Mouse (Mus musculus): ENCODE data around the gene Rab2b. TPM values are rescaled to one million over a fixed set of nuclear protein-coding genes. Genes with fewer than 3 reads are reported as not detected.

Gene Rab2b
- polyA plus RNA-seq, 1 experiment from 2014 or later: 15.8 TPM

GRCm38 (mm10) chr14:52284191-52284590 is 4.8 kb upstream of the Rab2b start:
- Histone ChIP-seq H3K4me2 (ENCODE audit: low read depth, low read length) (no peak overlapping the region), H3K27ac (ENCODE audit: low read length) (no peak overlapping the region), H3K27me3 (ENCODE audit: control insufficient read depth, insufficient read depth, low read length) (no peaks in the 10 kb centered on the region), H3K4me3 (replicated peaks; ENCODE audit: low read length) (no peak overlapping the region), H3K4me1 (ENCODE audit: control insufficient read depth, insufficient read depth, low read length) (peaks cover 8% of the 10 kb centered on the region), H3K36me3 (ENCODE audit: control insufficient read depth, insufficient read depth, low read length) (peaks cover 10% of the 10 kb centered on the region; the same call in 1 of the 2 replicates), H3K9ac (ENCODE audit: low read length) (no peak overlapping the region), H3K9me3 (replicated peaks; ENCODE audit: control insufficient read depth, low read length) (no peaks in the 10 kb centered on the region)
- no peak for ATAC-seq (ENCODE audit: insufficient read depth, low FRiP score)
- 85% methylated on average over 3 of the region's 3 CpGs for WGBS

GRCm38 (mm10) chr14:52283629-52284028 is 4.3 kb upstream of the Rab2b start:
- no peaks in the 10 kb centered on the region for H3K27me3 ChIP-seq (ENCODE audit: control insufficient read depth, insufficient read depth, low read length)
- no peak for ATAC-seq (ENCODE audit: insufficient read depth, low FRiP score)
- peaks cover 9% of the 10 kb centered on the region; the same call in 1 of the 2 replicates for H3K36me3 ChIP-seq (ENCODE audit: control insufficient read depth, insufficient read depth, low read length)
- H3K4me2 ChIP-seq (ENCODE audit: low read depth, low read length): no peak overlapping the region
- H3K4me3 ChIP-seq (replicated peaks; ENCODE audit: low read length): no peak overlapping the region
- H3K4me1 ChIP-seq (ENCODE audit: control insufficient read depth, insufficient read depth, low read length): peaks cover 8% of the 10 kb centered on the region
- 97% methylated on average over 5 of the region's 5 CpGs for WGBS
- no peak overlapping the region for H3K27ac ChIP-seq (ENCODE audit: low read length)
- no peak overlapping the region for H3K9ac ChIP-seq (ENCODE audit: low read length)
- H3K9me3 ChIP-seq (replicated peaks; ENCODE audit: control insufficient read depth, low read length): no peaks in the 10 kb centered on the region

GRCm38 (mm10) chr14:52279747-52280120 is 389 bp upstream of the Rab2b start:
- Histone ChIP-seq H3K4me2 (ENCODE audit: low read depth, low read length) (peak overlapping the region; percentile 65), H3K27ac (ENCODE audit: low read length) (peak overlapping the region; percentile 82), H3K9ac (ENCODE audit: low read length) (peak overlapping the region; percentile 87), H3K9me3 (replicated peaks; ENCODE audit: control insufficient read depth, low read length) (no peaks in the 10 kb centered on the region), H3K4me1 (ENCODE audit: control insufficient read depth, insufficient read depth, low read length) (peaks cover 8% of the 10 kb centered on the region), H3K4me3 (replicated peaks; ENCODE audit: low read length) (peak overlapping the region; percentile 81), H3K36me3 (ENCODE audit: control insufficient read depth, insufficient read depth, low read length) (no peaks in the 10 kb centered on the region), H3K27me3 (ENCODE audit: control insufficient read depth, insufficient read depth, low read length) (no peaks in the 10 kb centered on the region)
- peak; percentile 6; the same call in 1 of the 2 replicates for ATAC-seq (ENCODE audit: insufficient read depth, low FRiP score)
- WGBS: under 1% methylated on average over 21 of the region's 21 CpGs

GRCm38 (mm10) chr14:52277210-52277609 is 2.1 kb downstream of the Rab2b start:
- no peak overlapping the region for H3K27ac ChIP-seq (ENCODE audit: low read length)
- peaks cover 8% of the 10 kb centered on the region for H3K4me1 ChIP-seq (ENCODE audit: control insufficient read depth, insufficient read depth, low read length)
- no peaks in the 10 kb centered on the region for H3K36me3 ChIP-seq (ENCODE audit: control insufficient read depth, insufficient read depth, low read length)
- H3K4me2 ChIP-seq (ENCODE audit: low read depth, low read length): no peak overlapping the region
- H3K4me3 ChIP-seq (replicated peaks; ENCODE audit: low read length): no peak overlapping the region
- 95% methylated on average over 4 of the region's 4 CpGs for WGBS
- H3K9me3 ChIP-seq (replicated peaks; ENCODE audit: control insufficient read depth, low read length): no peaks in the 10 kb centered on the region
- no peak overlapping the region for H3K9ac ChIP-seq (ENCODE audit: low read length)
- no peaks in the 10 kb centered on the region for H3K27me3 ChIP-seq (ENCODE audit: control insufficient read depth, insufficient read depth, low read length)
- no peak for ATAC-seq (ENCODE audit: insufficient read depth, low FRiP score)

- Histone ChIP-seq H3K36me3 (ENCODE audit: control insufficient read depth, insufficient read depth, low read length) (peaks cover 6% of the 10 kb centered on the region; the same call in 1 of the 2 replicates), H3K4me1 (ENCODE audit: control insufficient read depth, insufficient read depth, low read length) (no peaks in the 10 kb centered on the region), H3K4me3 (replicated peaks; ENCODE audit: low read length) (no peak overlapping the region), H3K27ac (ENCODE audit: low read length) (no peak overlapping the region), H3K27me3 (ENCODE audit: control insufficient read depth, insufficient read depth, low read length) (no peaks in the 10 kb centered on the region), H3K9me3 (replicated peaks; ENCODE audit: control insufficient read depth, low read length) (no peaks in the 10 kb centered on the region), H3K9ac (ENCODE audit: low read length) (no peak overlapping the region), H3K4me2 (ENCODE audit: low read depth, low read length) (no peak overlapping the region)
- WGBS: 68% methylated on average over 3 of the region's 3 CpGs
- no peak for ATAC-seq (ENCODE audit: insufficient read depth, low FRiP score)
Observed at GRCm38 (mm10) chr14:52272781-52273180, 6.6 kb downstream of the Rab2b start.

- Histone ChIP-seq H3K4me2 (ENCODE audit: low read depth, low read length) (peak within 1 kb of the TSS; percentile 85), H3K9me3 (replicated peaks; ENCODE audit: control insufficient read depth, low read length) (no peaks in the 10 kb centered on the region), H3K27me3 (ENCODE audit: control insufficient read depth, insufficient read depth, low read length) (no peaks in the 10 kb centered on the region), H3K27ac (ENCODE audit: low read length) (peak within 1 kb of the TSS; percentile 96), H3K36me3 (ENCODE audit: control insufficient read depth, insufficient read depth, low read length) (no peaks in the 10 kb centered on the region), H3K4me1 (ENCODE audit: control insufficient read depth, insufficient read depth, low read length) (peaks cover 6% of the 10 kb centered on the region), H3K9ac (ENCODE audit: low read length) (peak within 1 kb of the TSS; percentile 94), H3K4me3 (replicated peaks; ENCODE audit: low read length) (peak within 1 kb of the TSS; percentile 98)
- WGBS: under 1% methylated on average over 54 of the region's 54 CpGs
- ATAC-seq (ENCODE audit: insufficient read depth, low FRiP score): peak; percentile 100
Observed at GRCm38 (mm10) chr14:52257484-52258213, 21.7 kb downstream of the Rab2b start, which contains the start of gene Chd8. TSS of gene Chd8 (minus strand) at chr14:52257780.

- H3K27ac ChIP-seq (ENCODE audit: low read length): peak overlapping the region; percentile 96
- no peak for ATAC-seq (ENCODE audit: insufficient read depth, low FRiP score)
- H3K4me1 ChIP-seq (ENCODE audit: control insufficient read depth, insufficient read depth, low read length): peaks cover 6% of the 10 kb centered on the region
- H3K27me3 ChIP-seq (ENCODE audit: control insufficient read depth, insufficient read depth, low read length): no peaks in the 10 kb centered on the region
- H3K9me3 ChIP-seq (replicated peaks; ENCODE audit: control insufficient read depth, low read length): no peaks in the 10 kb centered on the region
- H3K4me2 ChIP-seq (ENCODE audit: low read depth, low read length): peak overlapping the region; percentile 85
- no peaks in the 10 kb centered on the region for H3K36me3 ChIP-seq (ENCODE audit: control insufficient read depth, insufficient read depth, low read length)
- H3K9ac ChIP-seq (ENCODE audit: low read length): peak overlapping the region; percentile 94
- WGBS: 6% methylated on average over 18 of the region's 18 CpGs
- peak overlapping the region; percentile 98 for H3K4me3 ChIP-seq (replicated peaks; ENCODE audit: low read length)
Observed at GRCm38 (mm10) chr14:52256311-52257175, 22.8 kb downstream of the Rab2b start.

- no peak overlapping the region for H3K9ac ChIP-seq (ENCODE audit: low read length)
- H3K27me3 ChIP-seq (ENCODE audit: control insufficient read depth, insufficient read depth, low read length): no peaks in the 10 kb centered on the region
- 73% methylated on average over 4 of the region's 4 CpGs for WGBS
- H3K36me3 ChIP-seq (ENCODE audit: control insufficient read depth, insufficient read depth, low read length): no peaks in the 10 kb centered on the region
- H3K4me2 ChIP-seq (ENCODE audit: low read depth, low read length): no peak overlapping the region
- ATAC-seq (ENCODE audit: insufficient read depth, low FRiP score): no peak
- H3K9me3 ChIP-seq (replicated peaks; ENCODE audit: control insufficient read depth, low read length): no peaks in the 10 kb centered on the region
- no peak overlapping the region for H3K27ac ChIP-seq (ENCODE audit: low read length)
- H3K4me1 ChIP-seq (ENCODE audit: control insufficient read depth, insufficient read depth, low read length): peaks cover 11% of the 10 kb centered on the region
- H3K4me3 ChIP-seq (replicated peaks; ENCODE audit: low read length): no peak overlapping the region
Observed at GRCm38 (mm10) chr14:52246129-52246528, 33.2 kb downstream of the Rab2b start.

GRCm38 (mm10) chr14:52244690-52245042 is 34.7 kb downstream of the Rab2b start:
- H3K4me1 ChIP-seq (ENCODE audit: control insufficient read depth, insufficient read depth, low read length): peaks cover 11% of the 10 kb centered on the region
- no peaks in the 10 kb centered on the region for H3K27me3 ChIP-seq (ENCODE audit: control insufficient read depth, insufficient read depth, low read length)
- H3K9me3 ChIP-seq (replicated peaks; ENCODE audit: control insufficient read depth, low read length): no peaks in the 10 kb centered on the region
- H3K27ac ChIP-seq (ENCODE audit: low read length): peak overlapping the region; percentile 61
- 8% methylated on average over 7 of the region's 7 CpGs for WGBS
- peak overlapping the region; percentile 89 for H3K9ac ChIP-seq (ENCODE audit: low read length)
- ATAC-seq (ENCODE audit: insufficient read depth, low FRiP score): peak; percentile 75
- no peaks in the 10 kb centered on the region for H3K36me3 ChIP-seq (ENCODE audit: control insufficient read depth, insufficient read depth, low read length)
- H3K4me2 ChIP-seq (ENCODE audit: low read depth, low read length): peak overlapping the region; percentile 62
- peak overlapping the region; percentile 94 for H3K4me3 ChIP-seq (replicated peaks; ENCODE audit: low read length)

Measured in stomach, embryonic 16.5 days (tissue).